Comparison of ENCODE assay signal across 9 mouse cellular contexts in the genomic region with DNA sequence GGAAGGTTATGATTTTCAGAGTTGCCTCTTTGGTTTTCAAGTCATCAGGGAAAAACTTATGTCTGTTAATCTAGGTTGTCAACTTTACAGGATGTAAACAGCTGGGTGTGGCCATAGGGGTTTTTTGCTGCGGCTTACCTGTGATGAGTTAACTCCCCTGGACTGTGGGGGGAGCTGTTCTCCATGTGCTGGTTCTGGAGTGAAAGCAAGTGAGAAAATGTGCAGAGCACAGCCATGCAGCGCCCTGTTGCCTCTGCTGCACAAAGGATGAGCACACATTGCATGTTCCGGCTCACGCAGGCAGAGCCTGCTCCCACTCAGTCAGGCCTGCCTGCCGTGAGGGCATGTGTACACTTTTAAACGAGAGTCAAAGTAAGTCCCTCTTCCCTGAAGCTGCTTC.
DNase-seq lines count a peak whose midpoint lies in the region; ATAC-seq and TF ChIP-seq lines count a peak whose summit lies in the region.
"Had no signal": no experiment of that assay in that cellular context is flagged by ENCODE, and none has a peak within 500 bp of the region (broad histone marks: within the 10 kb centered on the region; RNA-seq: fewer than 3 reads in every experiment).

No protein-coding gene starts in this region.

- WGBS in heart, postnatal 0 days = 59% methylated on average over 6 of the region's 6 CpGs
- 63% methylated on average over 6 of the region's 6 CpGs for WGBS in lung, adult 2 months
- WGBS in heart, embryonic 11.5 days (ENCODE audit: insufficient replicate concordance) = 68% methylated on average over 6 of the region's 6 CpGs

- H3K4me2 ChIP-seq in heart, postnatal 0 days (ENCODE audit: low read depth, low read length) = no peak overlapping the region
- no peak overlapping the region for H3K4me2 ChIP-seq in heart, embryonic 11.5 days
- H3K4me2 ChIP-seq: midbrain, embryonic 11.5 days had no signal

- H3K27me3 ChIP-seq in heart, postnatal 0 days (ENCODE audit: control insufficient read depth, insufficient read depth, low read length) = no peaks in the 10 kb centered on the region
- no peaks in the 10 kb centered on the region for H3K27me3 ChIP-seq in heart, embryonic 11.5 days (ENCODE audit: control insufficient read depth, insufficient read depth, low read length)

- DNase-seq in heart, postnatal 0 days (ENCODE audit: low spot score) = no peak
- DNase-seq in heart, postnatal 36 days = no peak
- DNase-seq in A20 (ENCODE audit: low read depth, low spot score) = peak; percentile 39
- peak; percentile 14 for DNase-seq in ZHBTc4 (ENCODE audit: low read depth, low spot score)
- DNase-seq in lung, adult 2 months = peak; percentile 12
- DNase-seq in c-Kit-positive CD71-positive TER-119-positive erythroid progenitor cells, embryonic 14.5 days (ENCODE audit: low spot score) = no peak
- no peak for DNase-seq in embryo, embryonic 10.5 days (ENCODE audit: low spot score)

- H3K36me3 ChIP-seq in heart, postnatal 0 days (replicated peaks; ENCODE audit: control insufficient read depth, insufficient read depth, low read length) = peaks cover 6% of the 10 kb centered on the region; the same call in 1 of the 2 replicates
- H3K36me3 ChIP-seq in heart, embryonic 11.5 days (ENCODE audit: control insufficient read depth, insufficient read depth, low read length) = no peaks in the 10 kb centered on the region

- H3K4me3 ChIP-seq in heart, postnatal 0 days (ENCODE audit: low read depth, low read length) = no peak overlapping the region
- no peak overlapping the region for H3K4me3 ChIP-seq in lung, adult 2 months (replicated peaks; ENCODE audit: extremely low read depth, low read depth, low read length)
- no peak overlapping the region for H3K4me3 ChIP-seq in heart, embryonic 11.5 days (ENCODE audit: low read depth, low read length)

- no peak overlapping the region for H3K27ac ChIP-seq in heart, postnatal 0 days (ENCODE audit: low read depth)
- H3K27ac ChIP-seq in heart, embryonic 11.5 days (ENCODE audit: low read depth, low read length) = no peak overlapping the region

- no peak for TF ChIP-seq EP300 in heart, postnatal 0 days (IDR thresholded peaks at IDR 0.05; ENCODE audit: low read depth)

- ATAC-seq in heart, postnatal 0 days (ENCODE audit: insufficient read depth, low read depth) = no peak
- ATAC-seq in heart, embryonic 11.5 days (replicated peaks; ENCODE audit: insufficient number of reproducible peaks, low FRiP score, low TSS enrichment) = no peak

- H3K4me1 ChIP-seq in heart, postnatal 0 days (ENCODE audit: control insufficient read depth, insufficient read depth) = no peaks in the 10 kb centered on the region
- no peaks in the 10 kb centered on the region for H3K4me1 ChIP-seq in lung, adult 2 months (ENCODE audit: control insufficient read depth, insufficient read depth, low read length)
- no peaks in the 10 kb centered on the region for H3K4me1 ChIP-seq in heart, embryonic 11.5 days (ENCODE audit: control insufficient read depth, insufficient read depth, low read length)

- peak; percentile 30 for TF ChIP-seq CTCF in heart, postnatal 0 days (IDR thresholded peaks at IDR 0.05; ENCODE audit: low read depth)
- TF ChIP-seq CTCF in lung, adult 2 months (IDR thresholded peaks at IDR 0.05; ENCODE audit: insufficient read depth, low read length) = peak; percentile 33; the same call in 1 of the 2 replicates

- H3K9ac ChIP-seq in heart, postnatal 0 days (replicated peaks; ENCODE audit: low read depth, low read length) = no peak overlapping the region
- H3K9ac ChIP-seq in heart, embryonic 11.5 days (ENCODE audit: low read depth, low read length) = no peak overlapping the region

- no peak for TF ChIP-seq POLR2A in lung, adult 2 months (IDR thresholded peaks at IDR 0.05; ENCODE audit: borderline replicate concordance, extremely low read depth, low read depth, low read length)

- intact Hi-C loops in heart, postnatal 36 days (cut with DNase I) = no loop called here

- H3K9me3 ChIP-seq in heart, postnatal 0 days (replicated peaks; ENCODE audit: control insufficient read depth, low read length) = no peaks in the 10 kb centered on the region
- no peaks in the 10 kb centered on the region for H3K9me3 ChIP-seq in heart, embryonic 11.5 days (replicated peaks; ENCODE audit: control insufficient read depth, low read length)

Comparison
In these comparisons a context has a peak if more than half of its experiments do, and no peak if none do; other contexts are left out.
1. DNase-seq: peak in A20 (single experiment), ZHBTc4 (single experiment) and lung, adult 2 months (single experiment); none in heart, postnatal 0 days (single experiment), heart, postnatal 36 days (0 of 2), c-Kit-positive CD71-positive TER-119-positive erythroid progenitor cells, embryonic 14.5 days (single experiment) and embryo, embryonic 10.5 days (single experiment).